Mouse (Mus musculus) CH12.LX (cell line): ENCODE results near the gene Tep1. TPM values are rescaled to one million over a fixed set of nuclear protein-coding genes. Genes with fewer than 3 reads are reported as not detected.

Experiments
- DNase-seq: peaks from one replicate; pipeline ENCODE4 v3.0.0-alpha.2; 2013; ENCODE audit errors: extremely low read depth
- H3K27ac ChIP-seq: 2 replicates; pipeline ENCODE4 v1.5.1; 2012; ENCODE audit warnings: low read depth, mild to moderate bottlenecking, control low read depth, moderate library complexity; ENCODE audit not compliant: insufficient read depth
- H3K27me3 ChIP-seq: replicated peaks from 2 replicates; pipeline ENCODE3; 2012; ENCODE audit warnings: inconsistent platforms
- H3K36me3 ChIP-seq, 2 experiments: replicated peaks in 1 of 2; 2 replicates each; pipeline versions ENCODE3 to v1.6.1; 2012; ENCODE audit warnings: inconsistent platforms in 1 of 2, low read length in 1 of 2, mild to moderate bottlenecking in 1 of 2, mixed read lengths in 1 of 2, moderate library complexity in 1 of 2; ENCODE audit not compliant: control insufficient read depth in 1 of 2, insufficient read depth in 1 of 2
- H3K4me1 ChIP-seq, 2 experiments: 2 replicates each; pipeline ENCODE4 v1.6.1; 2012; ENCODE audit warnings: inconsistent platforms in 1 of 2, moderate library complexity in 1 of 2; ENCODE audit not compliant: insufficient read depth in 2 of 2, control insufficient read depth in 1 of 2
- H3K4me2 ChIP-seq: 2 replicates; pipeline ENCODE4 v1.6.1; 2012; ENCODE audit warnings: low read depth, mild to moderate bottlenecking, control low read depth; ENCODE audit not compliant: poor library complexity, insufficient read depth, severe bottlenecking
- H3K4me3 ChIP-seq, 3 experiments: fragments of 150-350 bp in 1 of 3; sonication (generic) in 1 of 3; replicated peaks in 1 of 3; 2 replicates each; pipeline versions ENCODE3 to v1.5.1; 2011 to 2012; ENCODE audit warnings: low read depth in 2 of 3, low read length in 2 of 3, mild to moderate bottlenecking in 2 of 3, moderate library complexity in 2 of 3, control low read depth in 1 of 3, improper control_type of control experiment in 1 of 3, inconsistent platforms in 1 of 3, mixed read lengths in 1 of 3; ENCODE audit not compliant: poor library complexity in 1 of 3
- H3K79me2 ChIP-seq: replicated peaks from 2 replicates; pipeline ENCODE4 v1.6.1; 2012; ENCODE audit warnings: mild to moderate bottlenecking, moderate library complexity; ENCODE audit not compliant: control insufficient read depth, poor library complexity, insufficient read depth, severe bottlenecking; ENCODE audit errors: extremely low read depth
- H3K9ac ChIP-seq: 2 replicates; pipeline ENCODE4 v1.6.1; 2012; ENCODE audit warnings: low read depth, mild to moderate bottlenecking, control low read depth, moderate library complexity; ENCODE audit not compliant: insufficient read depth
- H3K9me3 ChIP-seq: replicated peaks from 2 replicates; pipeline ENCODE3; 2012; ENCODE audit warnings: low read length, inconsistent platforms, mixed read lengths
- CHD2 ChIP-seq: IDR thresholded peaks from 2 replicates; pipeline ENCODE4 v1.6.1; 2011; ENCODE audit warnings: low read length, improper control_type of control experiment
- ELF1 ChIP-seq: IDR thresholded peaks from 2 replicates; pipeline ENCODE4 v1.6.1; 2014; ENCODE audit warnings: low read depth, mild to moderate bottlenecking, inconsistent platforms, low read length, improper control_type of control experiment
- MEF2A ChIP-seq: IDR thresholded peaks from 2 replicates; pipeline ENCODE4 v1.6.1; 2014; ENCODE audit warnings: low read depth, mild to moderate bottlenecking, inconsistent platforms, low read length, improper control_type of control experiment, borderline replicate concordance
- MXI1 ChIP-seq: IDR thresholded peaks from 2 replicates; pipeline ENCODE4 v1.6.1; 2011; ENCODE audit warnings: mild to moderate bottlenecking, low read depth, low read length, improper control_type of control experiment
- NELFE ChIP-seq: IDR thresholded peaks from 2 replicates; pipeline ENCODE4 v1.6.1; 2011; ENCODE audit warnings: low read depth, low read length, improper control_type of control experiment
- POLR2AphosphoS2 ChIP-seq: IDR thresholded peaks from 2 replicates; pipeline ENCODE4 v1.6.1; 2011; ENCODE audit warnings: low read depth, low read length, improper control_type of control experiment
- RCOR1 ChIP-seq: conservative IDR thresholded peaks from 2 replicates; pipeline ENCODE4 v1.6.1; 2012; ENCODE audit warnings: low read depth, mild to moderate bottlenecking, inconsistent platforms, low read length, improper control_type of control experiment
- SMC3 ChIP-seq: IDR thresholded peaks from 2 replicates; pipeline ENCODE4 v1.6.1; 2011; ENCODE audit warnings: low read depth, low read length, improper control_type of control experiment
- TBP ChIP-seq: conservative IDR thresholded peaks from 2 replicates; pipeline ENCODE4 v1.6.1; 2011; ENCODE audit warnings: low read depth, low read length, improper control_type of control experiment
- TCF12 ChIP-seq: IDR thresholded peaks from 2 replicates; pipeline ENCODE4 v1.6.1; 2014; ENCODE audit warnings: low read depth, mild to moderate bottlenecking, inconsistent platforms, low read length, improper control_type of control experiment
- USF1 ChIP-seq: IDR thresholded peaks from 2 replicates; pipeline ENCODE4 v1.6.1; 2014; ENCODE audit warnings: low read depth, mild to moderate bottlenecking, inconsistent platforms, low read length, improper control_type of control experiment
- USF2 ChIP-seq: conservative IDR thresholded peaks from 2 replicates; pipeline ENCODE4 v1.6.1; 2011; ENCODE audit warnings: low read depth, low read length, improper control_type of control experiment
- dilution Hi-C: fragments of 300-500 bp; cut with MboI; formaldehyde crosslinking; loops from 2 replicates; pipeline ENCODE4 v1.14.3; 2020; ENCODE audit warnings: low sequenced_read_pairs; ENCODE audit not compliant: extremely low pct_unique_long_range_greater_than_20kb, extremely low pct_ligation_motif_present
- in situ Hi-C: fragments of 300-500 bp; cut with MboI; formaldehyde crosslinking; loops from 3 replicates; pipeline ENCODE4 v1.14.3; 2019; ENCODE audit warnings: low sequenced_read_pairs, low pct_ligation_motif_present, low pct_unique_long_range_greater_than_20kb, mixed read lengths
- polyA plus RNA-seq: library from polyadenylated mRNA; unstranded; fragments of >175 nt; gene quantifications from 2 replicates; pipeline ENCODE4 v1.2.1, GENCODE M21; 2012; ENCODE audit warnings: low read depth; ENCODE audit not compliant: insufficient read length
- total RNA-seq, 2 experiments: library from RNA; depleted of rRNA; stranded (reverse); fragments of 300-350 nt in 1 of 2; fragments of >200 nt in 1 of 2; gene quantifications; 2 replicates each; pipeline ENCODE4 v1.2.3; 2012 to 2014

Gene Tep1
- total and polyA plus RNA-seq, 3 experiments = 4.1 to 14.7 (median 12.9) TPM

GRCm38 (mm10) chr14:50784391-50785250 lies 85.7 kb downstream of the Tep1 start:
- Histone ChIP-seq H3K4me1 (peaks cover 3 to 17% of the 10 kb centered on the region in 2 experiments; a peak in 2 of 4 replicates), H3K27me3 (no peaks in the 10 kb centered on the region), H3K4me3 (peak overlapping the region; percentile 87 to 94 (median 89)), H3K9me3 (peaks cover 7% of the 10 kb centered on the region), H3K79me2 (peaks cover 20% of the 10 kb centered on the region), H3K27ac (no peak overlapping the region), H3K4me2 (peak overlapping the region; percentile 77), H3K36me3 (peaks cover 10 to 34% of the 10 kb centered on the region in 2 experiments), H3K9ac (peak overlapping the region; percentile 80)
- DNase-seq = peak; percentile 38
- TF ChIP-seq SMC3 = no peak
- TF ChIP-seq MXI1 = no peak
- TF ChIP-seq RCOR1 = no peak
- TF ChIP-seq ELF1 = 0 out of 2 replicates have a peak, but pooled peaks have one; percentile 35
- TF ChIP-seq USF2 = no peak
- no peak for TF ChIP-seq CHD2
- in situ Hi-C loops = no loop called here
- dilution Hi-C loops = no loop called here

GRCm38 (mm10) chr14:50782166-50782565 lies 88.2 kb downstream of the Tep1 start:
- H3K9ac ChIP-seq = no peak overlapping the region
- H3K79me2 ChIP-seq = peaks cover 20% of the 10 kb centered on the region
- peaks cover 0 to 14% of the 10 kb centered on the region in 2 experiments; a peak in 1 of 4 replicates for H3K4me1 ChIP-seq
- TF ChIP-seq TCF12 (no peak), POLR2AphosphoS2 (no peak), USF1 (no peak), NELFE (no peak), USF2 (no peak), TBP (no peak), MEF2A (no peak)
- no peak overlapping the region for H3K4me2 ChIP-seq
- H3K4me3 ChIP-seq = no peak overlapping the region
- H3K27ac ChIP-seq = no peak overlapping the region
- H3K27me3 ChIP-seq = no peaks in the 10 kb centered on the region
- dilution Hi-C loops = no loop called here
- DNase-seq = no peak
- peaks cover 7% of the 10 kb centered on the region for H3K9me3 ChIP-seq
- peaks cover 21 to 50% of the 10 kb centered on the region in 2 experiments for H3K36me3 ChIP-seq
- in situ Hi-C loops = no loop called here

Other genes with a start within 250 kb of the Tep1 start
Only the 20 nearest of the 23 such genes appear.
- not detected in 2 replicates for gene Olfr747, start 177.4 kb downstream of the Tep1 start, total RNA-seq (2012; rRNA removed)
- not detected in 2 replicates for gene Olfr747, start 177.4 kb downstream of the Tep1 start, total RNA-seq (2014; rRNA removed)
- not detected in 2 replicates for gene Olfr747, start 177.4 kb downstream of the Tep1 start, polyA plus RNA-seq
- not detected in 2 replicates for gene Olfr748, start 163.2 kb downstream of the Tep1 start, total RNA-seq (2012; rRNA removed)
- not detected in 2 replicates for gene Olfr748, start 163.2 kb downstream of the Tep1 start, total RNA-seq (2014; rRNA removed)
- not detected in 2 replicates for gene Olfr748, start 163.2 kb downstream of the Tep1 start, polyA plus RNA-seq
- gene Olfr749, start 125.5 kb downstream of the Tep1 start, total RNA-seq (2012; rRNA removed) = not detected in 2 replicates
- gene Olfr749, start 125.5 kb downstream of the Tep1 start, total RNA-seq (2014; rRNA removed) = not detected in 2 replicates
- not detected in 2 replicates for gene Olfr749, start 125.5 kb downstream of the Tep1 start, polyA plus RNA-seq
- 53.4 and 57.8 TPM in 2 replicates for gene Ttc5, start 85.0 kb downstream of the Tep1 start, total RNA-seq (2012; rRNA removed)
- 65.0 and 72.1 TPM in 2 replicates for gene Ttc5, start 85.0 kb downstream of the Tep1 start, total RNA-seq (2014; rRNA removed)
- 44.3 and 44.5 TPM in 2 replicates for gene Ttc5, start 85.0 kb downstream of the Tep1 start, polyA plus RNA-seq
- 2.7 and 4.2 TPM in 2 replicates for gene Ccnb1ip1, start 62.8 kb downstream of the Tep1 start, total RNA-seq (2012; rRNA removed)
- not detected in 2 replicates for gene Ccnb1ip1, start 62.8 kb downstream of the Tep1 start, total RNA-seq (2014; rRNA removed)
- not detected in 2 replicates for gene Ccnb1ip1, start 62.8 kb downstream of the Tep1 start, polyA plus RNA-seq
- 55.9 and 64.6 TPM in 2 replicates for gene Parp2, start 62.7 kb downstream of the Tep1 start, total RNA-seq (2012; rRNA removed)
- gene Parp2, start 62.7 kb downstream of the Tep1 start, total RNA-seq (2014; rRNA removed) = 95.9 and 117 TPM in 2 replicates
- gene Parp2, start 62.7 kb downstream of the Tep1 start, polyA plus RNA-seq = 82.3 and 90.9 TPM in 2 replicates
- not detected in 2 replicates for gene Klhl33, start 26.9 kb upstream of the Tep1 start, total RNA-seq (2012; rRNA removed)
- gene Klhl33, start 26.9 kb upstream of the Tep1 start, total RNA-seq (2014; rRNA removed) = not detected in 2 replicates
- gene Klhl33, start 26.9 kb upstream of the Tep1 start, polyA plus RNA-seq = not detected in 2 replicates
- 39.1 and 41.7 TPM in 2 replicates for gene Osgep, start 54.3 kb upstream of the Tep1 start, total RNA-seq (2012; rRNA removed)
- 88.7 and 90.4 TPM in 2 replicates for gene Osgep, start 54.3 kb upstream of the Tep1 start, total RNA-seq (2014; rRNA removed)
- gene Osgep, start 54.3 kb upstream of the Tep1 start, polyA plus RNA-seq = 48.4 and 57.6 TPM in 2 replicates
- 178 and 250 TPM in 2 replicates for gene Apex1, start 54.4 kb upstream of the Tep1 start, total RNA-seq (2012; rRNA removed)
- gene Apex1, start 54.4 kb upstream of the Tep1 start, total RNA-seq (2014; rRNA removed) = 417 and 427 TPM in 2 replicates
- gene Apex1, start 54.4 kb upstream of the Tep1 start, polyA plus RNA-seq = 353 and 354 TPM in 2 replicates
- gene Pip4p1, start 60.3 kb upstream of the Tep1 start, total RNA-seq (2012; rRNA removed) = 18.1 and 21.2 TPM in 2 replicates
- 28.1 and 29.2 TPM in 2 replicates for gene Pip4p1, start 60.3 kb upstream of the Tep1 start, total RNA-seq (2014; rRNA removed)
- gene Pip4p1, start 60.3 kb upstream of the Tep1 start, polyA plus RNA-seq = 31.1 and 35.5 TPM in 2 replicates
- 99.3 and 113 TPM in 2 replicates for gene Pnp, start 60.5 kb upstream of the Tep1 start, total RNA-seq (2012; rRNA removed)
- gene Pnp, start 60.5 kb upstream of the Tep1 start, total RNA-seq (2014; rRNA removed) = 118 and 128 TPM in 2 replicates
- 65.9 and 80.0 TPM in 2 replicates for gene Pnp, start 60.5 kb upstream of the Tep1 start, polyA plus RNA-seq
- gene Gm49342, start 74.0 kb upstream of the Tep1 start, total RNA-seq (2012; rRNA removed) = not detected in 2 replicates
- 108 and 120 TPM in 2 replicates for gene Gm49342, start 74.0 kb upstream of the Tep1 start, total RNA-seq (2014; rRNA removed)
- gene Gm49342, start 74.0 kb upstream of the Tep1 start, polyA plus RNA-seq = 50.6 and 100 TPM in 2 replicates
- gene Pnp2, start 85.4 kb upstream of the Tep1 start, total RNA-seq (2012; rRNA removed) = 0.21 TPM in 2 replicates
- gene Pnp2, start 85.4 kb upstream of the Tep1 start, total RNA-seq (2014; rRNA removed) = 0.43 TPM in 1 of 2 replicates, not detected in the other
- 0.91 TPM in 1 of 2 replicates, not detected in the other for gene Pnp2, start 85.4 kb upstream of the Tep1 start, polyA plus RNA-seq
- not detected in 2 replicates for gene Rnase10, start 137.2 kb upstream of the Tep1 start, total RNA-seq (2012; rRNA removed)
- not detected in 2 replicates for gene Rnase10, start 137.2 kb upstream of the Tep1 start, total RNA-seq (2014; rRNA removed)
- not detected in 2 replicates for gene Rnase10, start 137.2 kb upstream of the Tep1 start, polyA plus RNA-seq
- not detected in 2 replicates for gene Rnase9, start 171.3 kb upstream of the Tep1 start, total RNA-seq (2012; rRNA removed)
- not detected in 2 replicates for gene Rnase9, start 171.3 kb upstream of the Tep1 start, total RNA-seq (2014; rRNA removed)
- not detected in 2 replicates for gene Rnase9, start 171.3 kb upstream of the Tep1 start, polyA plus RNA-seq
- not detected in 2 replicates for gene Rnase11, start 179.6 kb upstream of the Tep1 start, total RNA-seq (2012; rRNA removed)
- gene Rnase11, start 179.6 kb upstream of the Tep1 start, total RNA-seq (2014; rRNA removed) = not detected in 2 replicates
- not detected in 2 replicates for gene Rnase11, start 179.6 kb upstream of the Tep1 start, polyA plus RNA-seq
- 0.38 and 0.55 TPM in 2 replicates for gene Rnase12, start 187.1 kb upstream of the Tep1 start, total RNA-seq (2012; rRNA removed)
- not detected in 2 replicates for gene Rnase12, start 187.1 kb upstream of the Tep1 start, total RNA-seq (2014; rRNA removed)
- not detected in 2 replicates for gene Rnase12, start 187.1 kb upstream of the Tep1 start, polyA plus RNA-seq
- not detected in 2 replicates for gene Olfr750, start 203.9 kb upstream of the Tep1 start, total RNA-seq (2012; rRNA removed)
- not detected in 2 replicates for gene Olfr750, start 203.9 kb upstream of the Tep1 start, total RNA-seq (2014; rRNA removed)
- gene Olfr750, start 203.9 kb upstream of the Tep1 start, polyA plus RNA-seq = not detected in 2 replicates
- 0.92 and 1.9 TPM in 2 replicates for gene Rnase4, start 220.5 kb upstream of the Tep1 start, total RNA-seq (2012; rRNA removed)
- gene Rnase4, start 220.5 kb upstream of the Tep1 start, total RNA-seq (2014; rRNA removed) = 1.8 and 2.5 TPM in 2 replicates
- 1.1 and 1.6 TPM in 2 replicates for gene Rnase4, start 220.5 kb upstream of the Tep1 start, polyA plus RNA-seq
- 1.6 and 2.2 TPM in 2 replicates for gene Ang, start 220.6 kb upstream of the Tep1 start, total RNA-seq (2012; rRNA removed)
- gene Ang, start 220.6 kb upstream of the Tep1 start, total RNA-seq (2014; rRNA removed) = 0.44 and 1.2 TPM in 2 replicates
- gene Ang, start 220.6 kb upstream of the Tep1 start, polyA plus RNA-seq = 0.97 and 1.2 TPM in 2 replicates